Mouse (Mus musculus): ENCODE measurements around the gene Cfap36.

The Cfap36 gene

GRCm38 (mm10) chr11:29180657-29181056 lies 66.6 kb downstream of the Cfap36 start:
- DNase-seq (ENCODE audit: low spot score in 2 of 2): peak in 1 of 2 experiments; percentile 42

GRCm38 (mm10) chr11:29179319-29179718 lies 67.9 kb downstream of the Cfap36 start:
- no peak for DNase-seq (ENCODE audit: low spot score in 2 of 2)

- no peak for DNase-seq (ENCODE audit: low spot score in 2 of 2)
Measured at GRCm38 (mm10) chr11:29173706-29174436, 73.3 kb downstream of the Cfap36 start.

GRCm38 (mm10) chr11:29173125-29173631 lies 74.0 kb downstream of the Cfap36 start:
- peak; percentile 24 to 55 for DNase-seq (ENCODE audit: low spot score in 2 of 2)

GRCm38 (mm10) chr11:29172563-29173124 lies 74.6 kb downstream of the Cfap36 start, which contains the start of gene Ppp4r3b:
Gene Ppp4r3b, plus strand, starts transcription at chr11:29172890.
- DNase-seq (ENCODE audit: low spot score in 2 of 2): peak; percentile 86 to 95

- peak; percentile 24 to 32 for DNase-seq (ENCODE audit: low spot score in 2 of 2)
Measured at GRCm38 (mm10) chr11:29171959-29172391, 75.2 kb downstream of the Cfap36 start.
